Comparison of ENCODE assay signal across 10 mouse cellular contexts in the genomic region with DNA sequence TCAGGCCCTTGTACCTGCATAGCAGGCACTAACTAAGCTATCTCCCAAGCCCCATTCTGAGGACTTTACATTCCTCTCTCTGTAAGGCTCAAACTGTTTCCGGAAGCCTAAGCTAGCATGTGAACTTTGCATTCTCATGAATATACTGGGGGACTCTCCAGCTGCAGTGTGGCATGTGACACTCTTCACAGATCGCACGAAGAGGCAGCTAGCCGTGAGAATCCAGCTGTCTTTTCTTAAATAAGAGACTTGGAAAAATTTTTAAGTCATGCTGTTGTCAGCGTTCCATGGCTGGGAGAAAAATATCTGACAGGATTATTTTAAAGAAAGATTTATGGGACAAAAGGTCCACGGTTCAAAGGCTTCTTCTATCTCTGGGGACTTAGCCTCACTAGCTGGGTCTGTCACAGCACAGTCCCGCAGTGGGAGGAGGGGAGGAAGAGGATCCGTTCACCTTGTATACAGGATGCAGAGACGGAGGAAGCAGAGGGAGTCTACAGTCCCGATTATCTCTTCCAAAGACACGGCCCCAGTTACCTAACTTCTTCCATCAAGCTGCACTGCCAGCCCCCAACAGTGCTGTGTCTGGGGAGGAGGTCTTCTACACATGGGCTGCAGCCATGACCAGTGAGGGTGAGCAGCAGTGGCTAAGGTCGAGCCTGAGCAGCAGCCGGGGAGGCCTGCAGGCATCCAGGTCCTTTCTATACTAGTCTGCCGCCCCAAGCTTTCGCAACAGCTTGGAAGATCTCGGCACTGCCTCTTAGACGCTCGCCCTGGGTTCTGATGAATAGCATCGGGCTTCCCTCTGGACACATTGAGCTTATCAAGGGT. TPM values are rescaled to one million over a fixed set of nuclear protein-coding genes. Genes with fewer than 3 reads are reported as not detected.
DNase-seq lines count a peak whose midpoint lies in the region; ATAC-seq lines count a peak whose summit lies in the region.
"Had no signal": no experiment of that assay in that cellular context is flagged by ENCODE, and none has a peak within 500 bp of the region (broad histone marks: within the 10 kb centered on the region; RNA-seq: fewer than 3 reads in every experiment).

No protein-coding gene starts in this region.

- peak; percentile 94 for DNase-seq in heart, adult 11 months
- no peak for DNase-seq in heart, embryonic 10.5 days (ENCODE audit: low spot score)
- DNase-seq in spleen, postnatal 4 days (ENCODE audit: low spot score in 2 of 2): no peak
- DNase-seq in ovary, postnatal 10 days (ENCODE audit: low spot score): no peak
- no peak for DNase-seq in right cerebral cortex, postnatal 4 days

- H3K4me1 ChIP-seq in heart, embryonic 10.5 days: peaks cover 38% of the 10 kb centered on the region
- peaks cover 12% of the 10 kb centered on the region for H3K4me1 ChIP-seq in embryonic facial prominence, embryonic 15.5 days
- H3K4me1 ChIP-seq in kidney, embryonic 15.5 days: peaks cover 29% of the 10 kb centered on the region
- H3K4me1 ChIP-seq in midbrain, embryonic 15.5 days: peaks cover 14% of the 10 kb centered on the region
- H3K4me1 ChIP-seq: forebrain, embryonic 15.5 days had no signal

- 54% methylated on average over 19 of the region's 19 CpGs for WGBS in heart, embryonic 10.5 days
- 36% methylated on average over 19 of the region's 19 CpGs for WGBS in embryonic facial prominence, embryonic 15.5 days
- WGBS in kidney, embryonic 15.5 days: 28% methylated on average over 19 of the region's 19 CpGs
- WGBS in midbrain, embryonic 15.5 days: 43% methylated on average over 19 of the region's 19 CpGs

- no peak overlapping the region for H3K4me2 ChIP-seq in embryonic facial prominence, embryonic 15.5 days (replicated peaks)
- H3K4me2 ChIP-seq in kidney, embryonic 15.5 days: peak overlapping the region; percentile 34
- H3K4me2 ChIP-seq in midbrain, embryonic 15.5 days: 0 out of 2 replicates have a peak overlapping the region, but pooled peaks have one; percentile 1
- H3K4me2 ChIP-seq: forebrain, embryonic 15.5 days had no signal

- no peaks in the 10 kb centered on the region for H3K36me3 ChIP-seq in heart, embryonic 10.5 days
- H3K36me3 ChIP-seq in embryonic facial prominence, embryonic 15.5 days: 0 out of 2 replicates have a peak, but pooled peaks cover 4% of the 10 kb centered on the region
- no peaks in the 10 kb centered on the region for H3K36me3 ChIP-seq in kidney, embryonic 15.5 days
- 0 out of 2 replicates have a peak, but pooled peaks cover 3% of the 10 kb centered on the region for H3K36me3 ChIP-seq in midbrain, embryonic 15.5 days (replicated peaks)
- H3K36me3 ChIP-seq: forebrain, embryonic 15.5 days had no signal

- no peak for ATAC-seq in embryonic facial prominence, embryonic 15.5 days (ENCODE audit: insufficient number of reproducible peaks, low FRiP score, low TSS enrichment, low read depth)
- peak; percentile 61; the same call in 1 of the 2 replicates for ATAC-seq in kidney, embryonic 15.5 days (replicated peaks; ENCODE audit: low FRiP score)
- no peak for ATAC-seq in midbrain, embryonic 15.5 days (replicated peaks)
- ATAC-seq: CD4-positive, CD25-positive, alpha-beta regulatory T cell, adult 4 months; forebrain, embryonic 15.5 days had no signal

- H3K27me3 ChIP-seq in heart, embryonic 10.5 days (ENCODE audit: insufficient read depth, poor library complexity, severe bottlenecking): no peaks in the 10 kb centered on the region
- H3K27me3 ChIP-seq in embryonic facial prominence, embryonic 15.5 days: no peaks in the 10 kb centered on the region
- no peaks in the 10 kb centered on the region for H3K27me3 ChIP-seq in kidney, embryonic 15.5 days
- no peaks in the 10 kb centered on the region for H3K27me3 ChIP-seq in midbrain, embryonic 15.5 days (replicated peaks)
- H3K27me3 ChIP-seq: forebrain, embryonic 15.5 days had no signal

- H3K4me3 ChIP-seq in heart, embryonic 10.5 days: no peak overlapping the region
- no peak overlapping the region for H3K4me3 ChIP-seq in embryonic facial prominence, embryonic 15.5 days (replicated peaks)
- no peak overlapping the region for H3K4me3 ChIP-seq in kidney, embryonic 15.5 days (replicated peaks)
- H3K4me3 ChIP-seq in midbrain, embryonic 15.5 days: no peak overlapping the region
- H3K4me3 ChIP-seq: forebrain, embryonic 15.5 days had no signal

- H3K9me3 ChIP-seq in heart, embryonic 10.5 days: no peaks in the 10 kb centered on the region
- H3K9me3 ChIP-seq in embryonic facial prominence, embryonic 15.5 days (replicated peaks): no peaks in the 10 kb centered on the region
- no peaks in the 10 kb centered on the region for H3K9me3 ChIP-seq in kidney, embryonic 15.5 days (replicated peaks)
- H3K9me3 ChIP-seq in midbrain, embryonic 15.5 days: no peaks in the 10 kb centered on the region
- H3K9me3 ChIP-seq: forebrain, embryonic 15.5 days had no signal

- H3K9ac ChIP-seq in embryonic facial prominence, embryonic 15.5 days: no peak overlapping the region
- no peak overlapping the region for H3K9ac ChIP-seq in kidney, embryonic 15.5 days
- no peak overlapping the region for H3K9ac ChIP-seq in midbrain, embryonic 15.5 days
- H3K9ac ChIP-seq: forebrain, embryonic 15.5 days had no signal

- H3K27ac ChIP-seq in heart, embryonic 10.5 days: no peak overlapping the region
- 0 out of 2 replicates have a peak overlapping the region, but pooled peaks have one; percentile 8 for H3K27ac ChIP-seq in embryonic facial prominence, embryonic 15.5 days (replicated peaks)
- H3K27ac ChIP-seq in kidney, embryonic 15.5 days: peak overlapping the region; percentile 73
- peak overlapping the region; percentile 4; the same call in 1 of the 2 replicates for H3K27ac ChIP-seq in midbrain, embryonic 15.5 days
- H3K27ac ChIP-seq: forebrain, embryonic 15.5 days had no signal

RNA-seq across cellular contexts. Expression of gene Ptpdc1, which starts 51.7 kb away (rescaled TPM):
- 5.1 and 7.0 TPM in 2 replicates for polyA plus RNA-seq in heart, embryonic 10.5 days (2016; fragmentation: Nextera tagmentation; extraction: Ambion mirVana)
- polyA plus RNA-seq in embryonic facial prominence, embryonic 15.5 days (2015; fragmentation: Nextera tagmentation; extraction: Ambion mirVana): 16.4 and 18.2 TPM in 2 replicates
- polyA plus RNA-seq in kidney, embryonic 15.5 days (2015; fragmentation: Nextera tagmentation; extraction: Ambion mirVana): 10.6 and 11.1 TPM in 2 replicates
- polyA plus RNA-seq in midbrain, embryonic 15.5 days (2015; fragmentation: Nextera tagmentation; extraction: Ambion mirVana): 16.1 and 18.6 TPM in 2 replicates
